Mouse (Mus musculus): Measurements from ENCODE around the gene Mettl11b.
"Not testable (repeated sequence)": the region's sequence is repeated elsewhere in the genome, so short reads cannot be mapped to it uniquely, and the experiment has no call there.

Gene Mettl11b

GRCm38 (mm10) chr1:163725106-163725759 is at the start of gene Mettl11b:
Gene Mettl11b (minus strand): TSS chr1:163725232.
- DNase-seq (ENCODE audit: low read depth in 1 of 2, low spot score in 2 of 2) = no peak

- DNase-seq (ENCODE audit: low read depth in 1 of 2, low spot score in 2 of 2) = no peak
Observed at GRCm38 (mm10) chr1:163757462-163758207, 32.6 kb upstream of the Mettl11b start.

GRCm38 (mm10) chr1:163751360-163751992 is 26.4 kb upstream of the Mettl11b start:
- DNase-seq (ENCODE audit: low read depth in 1 of 2, low spot score in 2 of 2) = no peak

GRCm38 (mm10) chr1:163737239-163737533 is 12.2 kb upstream of the Mettl11b start:
- no peak for DNase-seq (ENCODE audit: low read depth in 1 of 2, low spot score in 2 of 2)

- no peak for DNase-seq (ENCODE audit: low read depth in 1 of 2, low spot score in 2 of 2)
Observed at GRCm38 (mm10) chr1:163736441-163737238, 11.6 kb upstream of the Mettl11b start.

- not testable (repeated sequence) for DNase-seq (ENCODE audit: low read depth in 1 of 2, low spot score in 2 of 2)
Observed at GRCm38 (mm10) chr1:163731166-163731565, 6.1 kb upstream of the Mettl11b start.

GRCm38 (mm10) chr1:163723913-163724312 is 1.1 kb downstream of the Mettl11b start:
- DNase-seq (ENCODE audit: low read depth in 1 of 2, low spot score in 2 of 2) = no peak

- no peak for DNase-seq (ENCODE audit: low read depth in 1 of 2, low spot score in 2 of 2)
Observed at GRCm38 (mm10) chr1:163708618-163709017, 16.4 kb downstream of the Mettl11b start.

GRCm38 (mm10) chr1:163700571-163700970 is 24.5 kb downstream of the Mettl11b start:
- no peak for DNase-seq (ENCODE audit: low read depth in 1 of 2, low spot score in 2 of 2)

- no peak for DNase-seq (ENCODE audit: low read depth in 1 of 2, low spot score in 2 of 2)
Observed at GRCm38 (mm10) chr1:163699702-163700101, 25.3 kb downstream of the Mettl11b start.

- no peak for DNase-seq (ENCODE audit: low read depth in 1 of 2, low spot score in 2 of 2)
Observed at GRCm38 (mm10) chr1:163691860-163692259, 33.2 kb downstream of the Mettl11b start.

- DNase-seq (ENCODE audit: low read depth in 1 of 2, low spot score in 2 of 2) = no peak
Observed at GRCm38 (mm10) chr1:163682935-163683430, 42.0 kb downstream of the Mettl11b start.

GRCm38 (mm10) chr1:163682127-163682526 is 42.9 kb downstream of the Mettl11b start:
- DNase-seq (ENCODE audit: low read depth in 1 of 2, low spot score in 2 of 2) = no peak

- no peak for DNase-seq (ENCODE audit: low read depth in 1 of 2, low spot score in 2 of 2)
Observed at GRCm38 (mm10) chr1:163672866-163673265, 52.2 kb downstream of the Mettl11b start.

GRCm38 (mm10) chr1:163671326-163671725 is 53.7 kb downstream of the Mettl11b start:
- DNase-seq (ENCODE audit: low read depth in 1 of 2, low spot score in 2 of 2) = no peak

- no peak for DNase-seq (ENCODE audit: low read depth in 1 of 2, low spot score in 2 of 2)
Observed at GRCm38 (mm10) chr1:163670702-163671101, 54.3 kb downstream of the Mettl11b start.

GRCm38 (mm10) chr1:163669936-163670335 is 55.1 kb downstream of the Mettl11b start:
- DNase-seq (ENCODE audit: low read depth in 1 of 2, low spot score in 2 of 2) = no peak

- no peak for DNase-seq (ENCODE audit: low read depth in 1 of 2, low spot score in 2 of 2)
Observed at GRCm38 (mm10) chr1:163662416-163662815, 62.6 kb downstream of the Mettl11b start.

GRCm38 (mm10) chr1:163658535-163658928 is 66.5 kb downstream of the Mettl11b start:
- no peak for DNase-seq (ENCODE audit: low read depth in 1 of 2, low spot score in 2 of 2)

- no peak for DNase-seq (ENCODE audit: low read depth in 1 of 2, low spot score in 2 of 2)
Observed at GRCm38 (mm10) chr1:163657766-163658534, 67.1 kb downstream of the Mettl11b start.

- no peak for DNase-seq (ENCODE audit: low read depth in 1 of 2, low spot score in 2 of 2)
Observed at GRCm38 (mm10) chr1:163657056-163657455, 68.0 kb downstream of the Mettl11b start.

Data from monocyte, adult 2 months (primary cell).